Mouse (Mus musculus): ENCODE data around the gene Krtap6-5.
"Not testable (repeated sequence)": the region's sequence is repeated elsewhere in the genome, so short reads cannot be mapped to it uniquely, and the experiment has no call there.

DNA sequence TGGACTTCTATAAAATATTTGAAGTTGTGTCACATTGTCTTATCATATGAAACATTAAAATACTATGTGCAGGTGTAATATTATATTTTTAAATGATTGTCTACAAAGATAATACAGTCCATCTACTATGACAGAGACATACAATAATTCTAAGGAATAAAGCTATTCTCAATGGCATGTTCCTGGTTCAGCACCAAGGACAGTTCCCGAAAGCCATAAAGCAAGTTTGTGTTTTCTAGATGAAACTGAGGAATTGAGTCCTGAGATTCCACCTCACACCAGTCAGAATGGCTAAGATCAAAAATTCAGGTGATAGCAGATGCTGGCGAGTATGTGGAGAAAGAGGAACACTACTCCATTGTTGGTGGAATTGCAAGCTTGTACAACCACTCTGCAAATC lies 23.4 kb upstream of the Krtap6-5 start:
- TF ChIP-seq CTCF (conservative IDR thresholded peaks at IDR 0.05; ENCODE audit: low read length); POU5F1 (IDR thresholded peaks at IDR 0.05; ENCODE audit: borderline replicate concordance, low read length): not testable (repeated sequence)
